Mouse (Mus musculus): Measurements from ENCODE around the gene Mxi1.

DNA sequence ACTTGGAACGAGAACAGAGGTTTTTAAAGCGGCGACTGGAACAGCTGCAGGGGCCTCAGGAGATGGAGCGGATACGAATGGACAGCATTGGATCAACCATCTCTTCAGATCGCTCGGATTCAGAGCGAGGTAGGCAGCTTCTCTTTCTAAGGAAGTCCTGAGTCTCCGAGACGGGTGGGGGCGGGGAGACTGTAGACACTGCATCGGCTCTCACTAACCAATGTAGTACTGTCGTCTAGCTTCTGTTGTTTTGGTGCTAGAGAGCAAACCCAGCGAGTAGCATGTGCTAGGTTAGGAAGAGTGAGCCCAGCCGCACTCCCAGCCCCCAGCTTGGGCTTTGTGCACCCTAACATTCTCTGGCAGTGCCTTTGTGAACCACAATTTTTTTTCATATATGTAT, 59.9 kb downstream of the Mxi1 start:
- TF ChIP-seq POLR2A (IDR thresholded peaks at IDR 0.05; ENCODE audit: borderline replicate concordance, extremely low read depth, low read depth, low read length) (no peak), CTCF (IDR thresholded peaks at IDR 0.05; ENCODE audit: insufficient read depth, low read length) (no peak)

All from lung, adult 2 months (tissue).